Mouse (Mus musculus) embryonic facial prominence, embryonic 15.5 days (tissue): ENCODE data around the gene Tnrc6c. TPM values are rescaled to one million over a fixed set of nuclear protein-coding genes. Genes with fewer than 3 reads are reported as not detected.

Source experiments
- ATAC-seq: fragments of 200-750 bp; cut with Nextera tagmentation; 2 replicates; pipeline ENCODE4 v1.8.0; 2017; ENCODE audit warnings: low read depth, moderate TSS enrichment; ENCODE audit not compliant: insufficient number of reproducible peaks, low FRiP score, low TSS enrichment
- H3K27ac ChIP-seq: fragments of 300-500 bp; sonication (generic); replicated peaks from 2 replicates; pipeline ENCODE4 v1.5.1; 2015; ENCODE audit warnings: mild to moderate bottlenecking, inconsistent platforms
- H3K27me3 ChIP-seq: fragments of 300-500 bp; sonication (generic); 2 replicates; pipeline ENCODE4 v1.6.1; 2015; ENCODE audit warnings: inconsistent platforms
- H3K36me3 ChIP-seq: fragments of 300-500 bp; sonication (generic); 2 replicates; pipeline ENCODE4 v1.6.1; 2015; ENCODE audit warnings: mild to moderate bottlenecking, inconsistent platforms
- H3K4me1 ChIP-seq: fragments of 300-500 bp; sonication (generic); 2 replicates; pipeline ENCODE4 v1.6.1; 2015; ENCODE audit warnings: inconsistent platforms
- H3K4me2 ChIP-seq: fragments of 300-500 bp; sonication (generic); replicated peaks from 2 replicates; pipeline ENCODE4 v1.6.1; 2015; ENCODE audit warnings: mild to moderate bottlenecking, inconsistent platforms
- H3K4me3 ChIP-seq: fragments of 300-500 bp; sonication (generic); replicated peaks from 2 replicates; pipeline ENCODE4 v1.5.1; 2015; ENCODE audit warnings: mild to moderate bottlenecking, inconsistent platforms
- H3K9ac ChIP-seq: fragments of 300-500 bp; sonication (generic); 2 replicates; pipeline ENCODE4 v1.6.1; 2015; ENCODE audit warnings: inconsistent platforms
- H3K9me3 ChIP-seq: fragments of 300-500 bp; sonication (generic); replicated peaks from 2 replicates; pipeline ENCODE4 v1.6.1; 2016; ENCODE audit warnings: inconsistent platforms
- WGBS: fragments of 180-500 bp; shearing (Covaris S2); methylation state at CpG from one replicate; pipeline ENCODE4 v1.1.7; 2015; 5-methylcytosine and 5-hydroxymethylcytosine counted together
- polyA plus RNA-seq: library from polyadenylated mRNA; unstranded; fragments of >200 nt; fragmentation: Nextera tagmentation; extraction: Ambion mirVana; gene quantifications from 2 replicates; pipeline ENCODE4 v1.2.1, GENCODE M21; 2015

Gene Tnrc6c
- polyA plus RNA-seq, 1 experiment from 2014 or later = 17.1 TPM

DNA sequence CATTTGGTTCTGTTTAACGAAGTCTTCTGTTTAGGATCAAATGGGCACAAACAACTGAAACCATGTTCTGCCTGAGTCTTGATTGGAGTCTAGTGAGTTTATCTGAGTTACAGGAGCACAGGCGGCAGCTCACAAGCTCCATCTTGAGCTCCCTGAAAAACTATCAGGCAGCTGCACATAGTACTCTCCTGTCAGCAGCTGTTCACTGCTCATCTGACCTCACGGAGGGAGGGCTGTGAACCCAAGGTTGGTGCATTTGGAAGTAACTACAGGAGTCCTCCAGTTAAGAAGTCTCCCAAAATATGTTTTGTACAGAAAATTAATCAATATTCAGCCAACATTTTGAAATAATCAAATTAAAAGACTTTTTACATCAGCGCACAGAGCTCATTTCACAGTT lies 94.5 kb downstream of the Tnrc6c start:
- 80% methylated on average over 4 of the region's 4 CpGs for WGBS

DNA sequence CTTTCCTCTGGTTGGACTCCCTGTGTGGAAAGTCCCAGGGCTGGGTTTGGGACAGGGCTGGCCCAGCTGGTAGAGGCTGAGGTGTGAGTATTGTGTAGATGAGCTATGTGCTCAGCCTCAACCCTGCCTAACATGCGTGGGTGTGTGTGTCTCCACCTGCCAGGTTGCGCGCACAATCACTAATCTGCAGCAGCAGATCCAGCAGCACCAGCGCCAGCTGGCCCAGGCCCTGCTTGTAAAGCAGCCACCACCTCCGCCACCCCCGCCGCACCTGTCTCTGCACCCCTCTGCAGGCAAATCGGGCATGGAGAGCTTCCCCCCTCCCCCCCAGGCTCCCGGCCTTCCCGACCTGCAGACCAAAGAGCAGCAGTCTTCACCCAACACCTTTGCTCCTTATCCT lies 95.3 kb downstream of the Tnrc6c start:
- no peak for ATAC-seq
- no peak overlapping the region for H3K9ac ChIP-seq
- no peaks in the 10 kb centered on the region for H3K4me1 ChIP-seq
- no peak overlapping the region for H3K27ac ChIP-seq
- 95% methylated on average over 10 of the region's 10 CpGs for WGBS
- H3K36me3 ChIP-seq = peaks cover 92% of the 10 kb centered on the region
- no peaks in the 10 kb centered on the region for H3K9me3 ChIP-seq
- H3K4me2 ChIP-seq = no peak overlapping the region
- no peak overlapping the region for H3K4me3 ChIP-seq
- no peaks in the 10 kb centered on the region for H3K27me3 ChIP-seq

More for the DNA sequence above, 94.5 kb downstream of the Tnrc6c start:
- H3K4me1 ChIP-seq = peaks cover 2% of the 10 kb centered on the region; the same call in 1 of the 2 replicates
- H3K27ac ChIP-seq = no peak overlapping the region
- H3K27me3 ChIP-seq = no peaks in the 10 kb centered on the region
- peaks cover 91% of the 10 kb centered on the region for H3K36me3 ChIP-seq
- no peak overlapping the region for H3K4me2 ChIP-seq
- no peak overlapping the region for H3K9ac ChIP-seq
- H3K4me3 ChIP-seq = no peak overlapping the region
- no peak for ATAC-seq
- no peaks in the 10 kb centered on the region for H3K9me3 ChIP-seq

- 83% methylated on average over 6 of the region's 6 CpGs for WGBS
- H3K4me1 ChIP-seq = no peaks in the 10 kb centered on the region
- H3K9ac ChIP-seq = no peak overlapping the region
Observed at GRCm38 (mm10) chr11:117751544-117751943, 97.5 kb downstream of the Tnrc6c start.

DNA sequence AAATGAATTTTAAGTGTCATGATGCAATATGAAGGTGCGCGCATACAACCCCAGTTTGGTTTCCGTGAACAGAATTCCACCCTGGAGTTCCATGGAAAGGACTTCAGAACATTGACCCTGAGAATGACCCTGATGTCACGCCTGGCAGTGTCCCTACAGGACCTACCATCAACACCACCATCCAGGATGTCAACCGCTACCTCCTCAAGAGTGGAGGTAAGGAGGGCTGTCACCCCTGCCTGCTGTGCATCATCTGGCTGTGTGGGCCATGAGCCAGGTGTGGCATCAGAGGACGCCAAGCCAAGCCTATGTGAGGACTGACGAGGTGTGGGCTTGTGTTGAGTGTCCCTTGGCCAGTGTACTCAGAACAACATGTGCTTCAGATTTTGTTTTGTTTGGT lies 101.8 kb downstream of the Tnrc6c start:
- Histone ChIP-seq H3K27ac (no peak overlapping the region), H3K4me1 (0 out of 2 replicates have a peak, but pooled peaks cover 5% of the 10 kb centered on the region), H3K4me3 (no peak overlapping the region), H3K9me3 (no peaks in the 10 kb centered on the region), H3K4me2 (no peak overlapping the region), H3K9ac (no peak overlapping the region), H3K36me3 (peaks cover 96% of the 10 kb centered on the region), H3K27me3 (no peaks in the 10 kb centered on the region)
- 97% methylated on average over 7 of the region's 7 CpGs for WGBS
- ATAC-seq = no peak

More at GRCm38 (mm10) chr11:117751544-117751943, 97.5 kb downstream of the Tnrc6c start:
- H3K4me2 ChIP-seq = no peak overlapping the region
- peaks cover 92% of the 10 kb centered on the region for H3K36me3 ChIP-seq
- no peaks in the 10 kb centered on the region for H3K27me3 ChIP-seq
- H3K9me3 ChIP-seq = no peaks in the 10 kb centered on the region
- no peak for ATAC-seq
- H3K27ac ChIP-seq = no peak overlapping the region
- no peak overlapping the region for H3K4me3 ChIP-seq

- peaks cover 82% of the 10 kb centered on the region for H3K36me3 ChIP-seq
Observed at GRCm38 (mm10) chr11:117759267-117759666, 105.2 kb downstream of the Tnrc6c start.

GRCm38 (mm10) chr11:117760374-117761119 lies 106.5 kb downstream of the Tnrc6c start:
- Histone ChIP-seq H3K36me3 (peaks cover 81% of the 10 kb centered on the region), H3K27me3 (no peaks in the 10 kb centered on the region), H3K4me1 (0 out of 2 replicates have a peak, but pooled peaks cover 5% of the 10 kb centered on the region), H3K4me2 (no peak overlapping the region), H3K27ac (no peak overlapping the region), H3K9me3 (no peaks in the 10 kb centered on the region), H3K9ac (no peak overlapping the region), H3K4me3 (no peak overlapping the region)
- WGBS = 89% methylated on average over 26 of the region's 26 CpGs
- ATAC-seq = no peak

More at GRCm38 (mm10) chr11:117759267-117759666, 105.2 kb downstream of the Tnrc6c start:
- H3K4me3 ChIP-seq = no peak overlapping the region
- no peak for ATAC-seq
- H3K4me2 ChIP-seq = no peak overlapping the region
- 0 out of 2 replicates have a peak, but pooled peaks cover 5% of the 10 kb centered on the region for H3K4me1 ChIP-seq
- H3K27ac ChIP-seq = no peak overlapping the region
- H3K27me3 ChIP-seq = no peaks in the 10 kb centered on the region
- H3K9me3 ChIP-seq = no peaks in the 10 kb centered on the region
- H3K9ac ChIP-seq = no peak overlapping the region
- WGBS = 96% methylated on average over 10 of the region's 10 CpGs

DNA sequence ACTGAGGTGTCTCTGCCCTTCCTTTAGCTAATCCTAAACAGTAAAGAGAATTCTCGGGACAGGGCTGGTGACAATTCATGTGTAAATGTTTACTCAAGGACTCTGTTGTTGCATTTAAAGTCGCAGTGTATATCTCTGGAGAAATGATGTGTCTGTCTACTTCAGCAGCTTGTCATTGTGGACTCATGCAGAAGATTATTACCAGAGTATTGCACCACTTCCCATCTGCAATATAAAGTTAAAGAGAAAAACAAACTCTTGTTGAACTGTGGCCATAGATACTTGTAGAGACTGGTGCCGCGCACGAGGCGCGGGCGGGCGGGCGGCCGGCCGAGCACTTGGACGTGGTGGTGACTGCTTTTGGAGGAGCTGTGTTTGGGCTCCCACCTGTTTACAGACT lies 107.7 kb downstream of the Tnrc6c start:
- Histone ChIP-seq H3K9me3 (no peaks in the 10 kb centered on the region), H3K27ac (no peak overlapping the region), H3K9ac (no peak overlapping the region), H3K27me3 (no peaks in the 10 kb centered on the region), H3K36me3 (peaks cover 78% of the 10 kb centered on the region), H3K4me3 (no peak overlapping the region), H3K4me2 (no peak overlapping the region), H3K4me1 (0 out of 2 replicates have a peak, but pooled peaks cover 5% of the 10 kb centered on the region)
- no peak for ATAC-seq
- WGBS = 88% methylated on average over 13 of the region's 13 CpGs

DNA sequence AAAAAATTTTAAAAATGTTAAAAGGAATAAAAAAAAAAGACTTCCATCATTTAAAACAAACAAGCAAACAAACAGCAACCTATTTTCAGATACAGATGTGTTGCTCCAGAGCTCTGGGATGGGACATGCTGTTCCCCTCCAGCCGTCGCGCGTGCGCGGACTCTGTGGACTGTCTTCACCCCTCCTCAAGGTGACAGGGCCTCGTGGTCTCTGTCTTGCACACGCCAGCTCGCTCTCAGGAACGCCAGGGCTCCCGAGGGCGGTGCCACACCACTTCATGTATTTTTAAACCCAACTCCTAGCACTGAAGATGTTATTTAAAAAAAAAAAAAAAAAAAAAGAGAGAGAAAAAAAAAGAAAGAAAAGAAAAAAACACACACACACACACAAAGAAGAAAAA lies 108.2 kb downstream of the Tnrc6c start:
- Histone ChIP-seq H3K9me3 (no peaks in the 10 kb centered on the region), H3K27ac (no peak overlapping the region), H3K27me3 (no peaks in the 10 kb centered on the region), H3K4me3 (no peak overlapping the region), H3K9ac (no peak overlapping the region), H3K4me2 (no peak overlapping the region), H3K36me3 (peaks cover 74% of the 10 kb centered on the region), H3K4me1 (0 out of 2 replicates have a peak, but pooled peaks cover 5% of the 10 kb centered on the region)
- 84% methylated on average over 12 of the region's 12 CpGs for WGBS
- ATAC-seq = no peak

DNA sequence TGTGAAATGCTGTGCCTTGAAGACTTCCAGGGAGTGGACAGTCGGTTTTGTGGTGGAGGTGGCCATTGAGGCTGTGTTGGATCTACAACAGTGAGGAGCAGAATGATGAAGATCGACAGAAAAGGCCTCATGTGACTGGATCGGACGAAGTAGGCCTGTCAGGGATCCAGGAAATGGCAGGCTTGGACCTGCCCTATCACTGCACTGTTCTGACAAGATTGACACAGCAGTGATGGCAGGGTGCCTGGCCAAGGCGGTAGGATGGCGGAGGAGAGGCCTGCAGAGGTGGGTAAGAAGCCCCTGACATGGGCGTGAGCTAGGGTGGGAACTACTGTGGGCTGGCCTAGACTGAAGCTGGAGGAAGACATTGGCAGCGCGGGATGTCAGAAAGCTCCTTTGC lies 110.2 kb downstream of the Tnrc6c start:
- H3K4me3 ChIP-seq = no peak overlapping the region
- ATAC-seq = no peak
- 75% methylated on average over 9 of the region's 9 CpGs for WGBS
- no peak overlapping the region for H3K4me2 ChIP-seq
- no peak overlapping the region for H3K9ac ChIP-seq
- no peaks in the 10 kb centered on the region for H3K27me3 ChIP-seq
- peaks cover 54% of the 10 kb centered on the region for H3K36me3 ChIP-seq
- 0 out of 2 replicates have a peak overlapping the region, but pooled peaks have one; percentile 28 for H3K27ac ChIP-seq
- H3K4me1 ChIP-seq = peaks cover 5% of the 10 kb centered on the region; the same call in 1 of the 2 replicates
- H3K9me3 ChIP-seq = no peaks in the 10 kb centered on the region

DNA sequence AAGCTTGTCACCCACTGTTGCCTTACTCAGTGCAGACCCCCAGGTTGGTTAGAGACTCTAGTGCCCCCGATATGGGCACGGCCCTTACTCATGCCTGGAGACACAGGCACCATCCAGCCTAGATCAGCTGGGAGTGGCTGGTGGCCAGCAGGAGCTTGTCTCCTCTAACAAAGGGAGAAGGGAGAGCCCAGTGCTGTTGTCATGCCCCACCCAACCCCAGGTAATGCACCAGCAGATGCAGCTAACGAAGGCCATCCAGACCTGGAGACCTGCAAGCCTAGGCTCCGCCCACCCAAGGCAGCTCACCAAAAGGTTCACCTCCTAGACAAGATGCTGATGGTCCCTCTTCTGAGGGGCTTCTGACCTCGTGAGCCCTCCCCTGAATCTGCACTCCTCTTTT lies 111.3 kb downstream of the Tnrc6c start:
- Histone ChIP-seq H3K27me3 (no peaks in the 10 kb centered on the region), H3K4me1 (peaks cover 3% of the 10 kb centered on the region; the same call in 1 of the 2 replicates), H3K9me3 (no peaks in the 10 kb centered on the region), H3K9ac (no peak overlapping the region), H3K4me2 (no peak overlapping the region), H3K27ac (no peak overlapping the region), H3K4me3 (no peak overlapping the region), H3K36me3 (peaks cover 43% of the 10 kb centered on the region)
- no peak for ATAC-seq
- 88% methylated on average over 5 of the region's 5 CpGs for WGBS

- H3K9me3 ChIP-seq = no peaks in the 10 kb centered on the region
- peaks cover 36% of the 10 kb centered on the region for H3K36me3 ChIP-seq
- H3K27ac ChIP-seq = no peak overlapping the region
- no peak overlapping the region for H3K9ac ChIP-seq
- no peaks in the 10 kb centered on the region for H3K27me3 ChIP-seq
- no peaks in the 10 kb centered on the region; the same call in 1 of the 2 replicates for H3K4me1 ChIP-seq
- H3K4me2 ChIP-seq = no peak overlapping the region
- 81% methylated on average over 3 of the region's 3 CpGs for WGBS
- no peak for ATAC-seq
- H3K4me3 ChIP-seq = no peak overlapping the region
Observed at GRCm38 (mm10) chr11:117766275-117766674, 112.2 kb downstream of the Tnrc6c start.
